Mouse (Mus musculus): ENCODE measurements around the gene D830030K20Rik.
"Not testable (repeated sequence)": the region's sequence is repeated elsewhere in the genome, so short reads cannot be mapped to it uniquely, and the experiment has no call there.

DNA sequence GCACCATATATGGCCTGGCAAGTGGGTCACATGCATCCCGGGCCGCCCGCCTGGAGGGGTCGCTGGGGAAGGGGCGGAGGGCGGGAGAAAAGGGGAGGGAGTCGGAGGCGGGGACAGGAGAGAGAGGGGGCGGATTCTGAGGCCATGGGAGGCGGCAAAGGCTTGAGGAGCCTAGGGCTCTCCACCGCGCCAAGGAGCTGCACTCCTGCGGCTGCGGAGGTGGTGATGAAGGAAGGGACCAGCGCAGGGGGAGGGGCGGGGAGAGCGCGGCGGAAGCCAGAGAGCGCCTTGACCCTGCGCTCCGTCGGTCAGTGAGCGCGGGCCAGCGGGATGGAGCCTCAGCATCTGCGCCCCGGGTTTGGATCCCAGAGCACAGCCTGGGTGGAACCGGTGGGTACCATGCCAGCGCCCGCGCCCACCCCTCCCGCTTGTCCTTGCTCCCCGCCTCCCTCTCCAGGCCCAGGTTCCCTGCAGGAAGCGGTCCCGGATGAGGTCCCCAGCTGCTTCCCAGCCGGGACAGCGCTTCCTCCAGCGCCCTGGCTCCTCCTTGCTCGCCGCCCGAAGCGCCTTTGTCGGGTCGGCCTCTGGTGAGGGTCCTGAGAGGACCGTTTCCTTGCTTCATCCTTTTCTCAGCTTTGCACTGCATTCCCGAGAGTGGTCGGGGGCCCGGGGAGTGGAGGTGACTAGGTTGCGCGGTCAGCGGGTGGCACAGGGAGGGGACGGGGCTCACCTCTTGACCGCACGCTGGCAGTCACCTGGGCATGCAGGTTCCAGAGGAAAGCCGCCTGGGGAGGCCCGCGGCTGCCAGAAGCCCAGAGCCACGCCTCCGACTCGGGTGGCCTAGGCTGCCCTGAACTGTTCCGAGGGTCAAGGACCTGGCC lies at the start of gene D830030K20Rik:
- TF ChIP-seq CTCF (IDR thresholded peaks at IDR 0.05; ENCODE audit: borderline replicate concordance, insufficient read depth, low read length); POLR2A (IDR thresholded peaks at IDR 0.05; ENCODE audit: low read depth, low read length): not testable (repeated sequence)
